Mouse (Mus musculus) MEL (cell line): ENCODE results near the gene Tbx20. TPM values are rescaled to one million over a fixed set of nuclear protein-coding genes. Genes with fewer than 3 reads are reported as not detected.
A peak's percentile ranks its signal among the peaks of the same experiment; 100 is the strongest.

Source experiments
- DNase-seq: peaks from one replicate; pipeline ENCODE4 v3.0.0; 2011; ENCODE audit warnings: low read depth, low spot score
- H3K27ac ChIP-seq: 2 replicates; pipeline ENCODE4 v1.5.1; 2012; ENCODE audit warnings: low read depth, mild to moderate bottlenecking, control low read depth, low read length, moderate library complexity; ENCODE audit not compliant: control insufficient read depth
- H3K27me3 ChIP-seq, 2 experiments: fragments of 150-350 bp in 1 of 2; sonication (generic) in 1 of 2; 2 replicates each; pipeline ENCODE4 v1.6.1; 2012; ENCODE audit warnings: low read length in 2 of 2, mild to moderate bottlenecking in 2 of 2, improper control_type of control experiment in 1 of 2, moderate library complexity in 1 of 2; ENCODE audit not compliant: insufficient read depth in 2 of 2, control insufficient read depth in 1 of 2
- H3K36me3 ChIP-seq, 2 experiments: 2 replicates each; pipeline ENCODE4 v1.6.1; 2012 to 2014; ENCODE audit warnings: low read length in 2 of 2, improper control_type of control experiment in 1 of 2, inconsistent platforms in 1 of 2, mild to moderate bottlenecking in 1 of 2; ENCODE audit not compliant: insufficient read depth in 2 of 2, control insufficient read depth in 1 of 2
- H3K4me1 ChIP-seq, 2 experiments: fragments of 150-350 bp in 1 of 2; sonication (generic) in 1 of 2; 2 replicates each; pipeline ENCODE4 v1.6.1; 2012; ENCODE audit warnings: low read length in 2 of 2, improper control_type of control experiment in 1 of 2, mild to moderate bottlenecking in 1 of 2; ENCODE audit not compliant: insufficient read depth in 2 of 2, control insufficient read depth in 1 of 2
- H3K4me3 ChIP-seq, 2 experiments: fragments of 150-350 bp in 1 of 2; sonication (generic) in 1 of 2; 2 replicates each; pipeline ENCODE4 v1.5.1; 2012; ENCODE audit warnings: low read depth in 2 of 2, low read length in 2 of 2, mild to moderate bottlenecking in 2 of 2, moderate library complexity in 2 of 2, control low read depth in 1 of 2, improper control_type of control experiment in 1 of 2; ENCODE audit not compliant: control insufficient read depth in 1 of 2, insufficient read depth in 1 of 2
- H3K79me2 ChIP-seq: 2 replicates; pipeline ENCODE4 v1.6.1; 2012; ENCODE audit warnings: mild to moderate bottlenecking, low read length, moderate library complexity; ENCODE audit not compliant: control insufficient read depth, poor library complexity, insufficient read depth
- H3K9ac ChIP-seq: 2 replicates; pipeline ENCODE4 v1.6.1; 2012; ENCODE audit warnings: low read depth, mild to moderate bottlenecking, control low read depth, low read length, moderate library complexity; ENCODE audit not compliant: control insufficient read depth, poor library complexity, severe bottlenecking
- H3K9me3 ChIP-seq: fragments of 150-350 bp; sonication (generic); replicated peaks from 2 replicates; pipeline ENCODE4 v1.6.1; 2012; ENCODE audit warnings: mild to moderate bottlenecking, low read length, improper control_type of control experiment, moderate library complexity; ENCODE audit not compliant: insufficient read depth
- BHLHE40 ChIP-seq: IDR thresholded peaks from 2 replicates; pipeline ENCODE4 v1.6.1; 2012; ENCODE audit warnings: low read depth, mild to moderate bottlenecking, inconsistent platforms, low read length, improper control_type of control experiment, borderline replicate concordance
- CHD1 ChIP-seq: IDR thresholded peaks from 2 replicates; pipeline ENCODE4 v1.6.1; 2012; ENCODE audit warnings: low read depth, mild to moderate bottlenecking, inconsistent platforms, low read length, improper control_type of control experiment
- CHD2 ChIP-seq: IDR thresholded peaks from 2 replicates; pipeline ENCODE4 v1.6.1; 2011; ENCODE audit warnings: low read length, improper control_type of control experiment
- EP300 ChIP-seq, 2 experiments: IDR thresholded peaks; 2 replicates each; pipeline ENCODE4 v1.6.1; 2011; ENCODE audit warnings: improper control_type of control experiment in 2 of 2, low read length in 2 of 2, low read depth in 1 of 2, mild to moderate bottlenecking in 1 of 2
- GABPA ChIP-seq: IDR thresholded peaks from 2 replicates; pipeline ENCODE4 v1.6.1; 2012; ENCODE audit warnings: low read depth, mild to moderate bottlenecking, inconsistent platforms, low read length, improper control_type of control experiment, moderate library complexity
- HCFC1 ChIP-seq: IDR thresholded peaks from 2 replicates; pipeline ENCODE4 v1.6.1; 2012; ENCODE audit warnings: low read depth, mild to moderate bottlenecking, inconsistent platforms, low read length, improper control_type of control experiment, moderate library complexity
- KAT2A ChIP-seq: conservative IDR thresholded peaks from 2 replicates; pipeline ENCODE4 v1.6.1; 2012; ENCODE audit warnings: low read depth, low read length, improper control_type of control experiment, inconsistent platforms
- MAFK ChIP-seq: IDR thresholded peaks from 2 replicates; pipeline ENCODE4 v1.6.1; 2011; ENCODE audit warnings: low read depth, mild to moderate bottlenecking, low read length, improper control_type of control experiment, borderline replicate concordance
- MAX ChIP-seq: IDR thresholded peaks from 2 replicates; pipeline ENCODE4 v1.6.1; 2011; ENCODE audit warnings: low read length, improper control_type of control experiment
- MAZ ChIP-seq: IDR thresholded peaks from 2 replicates; pipeline ENCODE4 v1.6.1; 2012; ENCODE audit warnings: low read depth, mild to moderate bottlenecking, inconsistent platforms, low read length, improper control_type of control experiment
- MYB ChIP-seq: IDR thresholded peaks from 2 replicates; pipeline ENCODE4 v1.6.1; 2011; ENCODE audit warnings: mild to moderate bottlenecking, low read depth, low read length, improper control_type of control experiment
- MYC ChIP-seq: IDR thresholded peaks from 2 replicates; pipeline ENCODE4 v1.6.1; 2011; ENCODE audit warnings: low read depth, mild to moderate bottlenecking, low read length, improper control_type of control experiment, moderate library complexity
- SIN3A ChIP-seq: IDR thresholded peaks from 2 replicates; pipeline ENCODE4 v1.6.1; 2012; ENCODE audit warnings: low read length, improper control_type of control experiment, inconsistent platforms
- TBP ChIP-seq: IDR thresholded peaks from 2 replicates; pipeline ENCODE4 v1.8.0; 2011; ENCODE audit warnings: low read depth, low read length, improper control_type of control experiment
- UBTF ChIP-seq: IDR thresholded peaks from 2 replicates; pipeline ENCODE4 v1.6.1; 2012; ENCODE audit warnings: low read depth, mild to moderate bottlenecking, inconsistent platforms, low read length, improper control_type of control experiment, moderate library complexity, borderline replicate concordance; ENCODE audit not compliant: insufficient read depth
- USF1 ChIP-seq: IDR thresholded peaks from 2 replicates; pipeline ENCODE4 v1.6.1; 2014; ENCODE audit warnings: low read depth, mild to moderate bottlenecking, inconsistent platforms, low read length, improper control_type of control experiment, moderate library complexity
- USF2 ChIP-seq, 2 experiments: IDR thresholded peaks; 2 replicates each; pipeline ENCODE4 v1.6.1; 2011 to 2012; ENCODE audit warnings: improper control_type of control experiment in 2 of 2, low read length in 2 of 2, borderline replicate concordance in 1 of 2, inconsistent platforms in 1 of 2, low read depth in 1 of 2, mild to moderate bottlenecking in 1 of 2; ENCODE audit not compliant: insufficient read depth in 1 of 2
- polyA plus RNA-seq, 2 experiments: library from polyadenylated mRNA; stranded (reverse) in 1 of 2; unstranded in 1 of 2; fragments of >175 nt in 1 of 2; fragments of >200 nt in 1 of 2; gene quantifications; 2 replicates each; pipeline versions ENCODE4 v1.2.1 to v1.2.4; 2012; ENCODE audit warnings: low replicate concordance in 2 of 2, low read depth in 1 of 2; ENCODE audit not compliant: insufficient read length in 2 of 2, insufficient read depth in 1 of 2, missing spikeins in 1 of 2
- total RNA-seq: library from RNA; depleted of rRNA; stranded (reverse); fragments of 300-350 nt; gene quantifications from 2 replicates; pipeline ENCODE4 v1.2.3, GENCODE M21; 2012

Gene Tbx20
- total and polyA plus RNA-seq, 3 experiments: not detected

GRCm38 (mm10) chr9:24812461-24812860 is 38.4 kb upstream of the Tbx20 start:
- TF ChIP-seq USF2 (IDR thresholded peaks at IDR 0.05; ENCODE audit: borderline replicate concordance in 1 of 2, insufficient read depth in 1 of 2, low read depth in 1 of 2, low read length in 2 of 2) (no peak), CHD1 (no peak), MYB (no peak), GABPA (no peak), TBP (no peak), MAZ (no peak), UBTF (no peak), BHLHE40 (no peak), EP300 (IDR thresholded peaks at IDR 0.05; ENCODE audit: low read depth in 1 of 2, low read length in 2 of 2) (no peak), KAT2A (no peak), MAX (no peak), SIN3A (no peak)
- Histone ChIP-seq H3K79me2 (no peaks in the 10 kb centered on the region), H3K4me3 (no peak overlapping the region), H3K36me3 (no peaks in the 10 kb centered on the region), H3K9ac (no peak overlapping the region), H3K27me3 (no peaks in the 10 kb centered on the region), H3K4me1 (no peaks in the 10 kb centered on the region), H3K27ac (no peak overlapping the region), H3K9me3 (no peaks in the 10 kb centered on the region)
- no peak for DNase-seq

GRCm38 (mm10) chr9:24792110-24792509 is 18.0 kb upstream of the Tbx20 start:
- H3K27ac ChIP-seq: no peak overlapping the region
- no peaks in the 10 kb centered on the region for H3K9me3 ChIP-seq
- TF ChIP-seq MYC: no peak
- TF ChIP-seq USF1: no peak
- TF ChIP-seq CHD1: no peak
- TF ChIP-seq HCFC1: no peak
- no peak for TF ChIP-seq GABPA
- TF ChIP-seq MAZ: no peak
- TF ChIP-seq MAFK: no peak
- TF ChIP-seq UBTF: no peak
- TF ChIP-seq CHD2: no peak
- no peak for TF ChIP-seq MAX
- H3K4me3 ChIP-seq: no peak overlapping the region
- no peaks in the 10 kb centered on the region for H3K27me3 ChIP-seq
- H3K4me1 ChIP-seq: no peaks in the 10 kb centered on the region
- no peak overlapping the region for H3K9ac ChIP-seq
- H3K79me2 ChIP-seq: no peaks in the 10 kb centered on the region
- peak; percentile 10 for DNase-seq
- no peaks in the 10 kb centered on the region; a peak in 1 of 4 replicates for H3K36me3 ChIP-seq
